ENCODE assay signal across 17 mouse cellular contexts in genomic region chr12:16013354-16013753, GRCm38 (mm10).
"Had no signal": no experiment of that assay in that cellular context is flagged by ENCODE, and none has a peak within 500 bp of the region (broad histone marks: within the 10 kb centered on the region; RNA-seq: fewer than 3 reads in every experiment).

No protein-coding gene starts in this region.

- H3K36me3 ChIP-seq: liver, embryonic 13.5 days; liver, embryonic 15.5 days; midbrain, embryonic 10.5 days; midbrain, embryonic 12.5 days; neural tube, embryonic 13.5 days; neural tube, embryonic 15.5 days had no signal

- H3K27ac ChIP-seq: liver, embryonic 13.5 days; liver, embryonic 15.5 days; midbrain, embryonic 10.5 days; midbrain, embryonic 12.5 days; neural tube, embryonic 13.5 days; neural tube, embryonic 15.5 days had no signal

- H3K4me3 ChIP-seq: liver, embryonic 13.5 days; liver, embryonic 15.5 days; midbrain, embryonic 10.5 days; midbrain, embryonic 12.5 days; myocyte; neural tube, embryonic 13.5 days; neural tube, embryonic 15.5 days had no signal

- H3K27me3 ChIP-seq: liver, embryonic 13.5 days; liver, embryonic 15.5 days; midbrain, embryonic 12.5 days; neural tube, embryonic 13.5 days; neural tube, embryonic 15.5 days had no signal

- H3K4me1 ChIP-seq: midbrain, embryonic 12.5 days had no signal

- DNase-seq: liver, embryonic 13.5 days; lung, adult 18-20 months; lung, embryonic 14.5 days; lung, postnatal 10 days; lung, postnatal 4 days; midbrain, embryonic 14.5 days; retina, postnatal 1 day; right cerebral cortex, adult 18-20 months; right cerebral cortex, postnatal 25 days; right cerebral cortex, postnatal 4 days; spleen, adult 18-20 months had no signal
